Comparison of ENCODE assay signal across 9 mouse cellular contexts in the genomic region with DNA sequence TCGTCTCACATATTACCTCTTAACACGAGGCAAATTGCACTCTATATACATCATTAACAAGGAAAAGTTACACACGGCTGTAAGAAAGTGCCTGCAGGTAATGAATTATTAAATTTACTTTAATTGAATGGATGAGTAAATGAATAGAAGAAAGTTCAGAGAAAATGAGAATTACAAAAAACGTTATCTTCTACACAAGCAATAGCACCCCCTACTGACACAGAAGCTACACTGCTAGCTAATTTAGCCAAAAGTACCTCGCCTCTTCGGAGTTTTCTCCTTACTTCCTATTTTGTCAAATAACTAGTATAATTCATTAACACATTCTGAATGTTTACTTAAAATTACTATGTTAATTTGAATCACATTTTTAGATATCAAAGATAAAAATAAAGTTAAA. TPM values are rescaled to one million over a fixed set of nuclear protein-coding genes. Genes with fewer than 3 reads are reported as not detected.
DNase-seq lines count a peak whose midpoint lies in the region; ATAC-seq and TF ChIP-seq lines count a peak whose summit lies in the region.
"Had no signal": no experiment of that assay in that cellular context is flagged by ENCODE, and none has a peak within 500 bp of the region (broad histone marks: within the 10 kb centered on the region; RNA-seq: fewer than 3 reads in every experiment).

No protein-coding gene starts in this region.

- H3K27ac ChIP-seq in ES-E14 (ENCODE audit: insufficient read depth, low read depth, low read length, poor library complexity, severe bottlenecking): no peak overlapping the region
- no peak overlapping the region for H3K27ac ChIP-seq in hindbrain, postnatal 0 days
- H3K27ac ChIP-seq: liver, embryonic 15.5 days had no signal

- ATAC-seq in hindbrain, postnatal 0 days: no peak
- no peak for ATAC-seq in megakaryocyte, adult 5-6 weeks (ENCODE audit: poor library complexity, severe bottlenecking)

- no peaks in the 10 kb centered on the region for H3K4me1 ChIP-seq in ES-E14 (ENCODE audit: control insufficient read depth in 2 of 2, insufficient read depth in 2 of 2, low read length in 2 of 2, poor library complexity in 1 of 2)
- no peaks in the 10 kb centered on the region for H3K4me1 ChIP-seq in hindbrain, postnatal 0 days (ENCODE audit: insufficient read depth, low read length)

- H3K9ac ChIP-seq in ES-E14 (ENCODE audit: insufficient read depth, low read depth, low read length, poor library complexity, severe bottlenecking): no peak overlapping the region
- no peak overlapping the region for H3K9ac ChIP-seq in hindbrain, postnatal 0 days (replicated peaks; ENCODE audit: low read length)
- H3K9ac ChIP-seq: liver, embryonic 15.5 days had no signal

- TF ChIP-seq CTCF in hindbrain, postnatal 0 days (IDR thresholded peaks at IDR 0.05; ENCODE audit: low read depth): peak; percentile 76

- intact Hi-C loops in left cerebral cortex, postnatal 14 days (cut with DNase I): loop anchor here (5.0 to 10.0 kb wide), 2 partner anchors 157 to 240 kb away; no protein-coding TSS in a partner anchor
- intact Hi-C loops in left cerebral cortex, postnatal 10 days (cut with DNase I): loop anchor here (5.0 to 10.0 kb wide), 2 partner anchors 237 to 340 kb away; no protein-coding TSS in a partner anchor

- no peak overlapping the region for H3K4me3 ChIP-seq in ES-E14 (ENCODE audit: insufficient read depth in 1 of 2, low read depth in 1 of 2, low read length in 2 of 2, poor library complexity in 1 of 2, severe bottlenecking in 1 of 2)
- no peak overlapping the region for H3K4me3 ChIP-seq in hindbrain, postnatal 0 days (ENCODE audit: low read length)
- H3K4me3 ChIP-seq: liver, embryonic 15.5 days had no signal

- WGBS in hindbrain, postnatal 0 days: 43% methylated on average over 6 of the region's 6 CpGs

- in situ Hi-C loops in ES-E14 (cut with MboI; ENCODE audit: low sequenced_read_pairs in 2 of 2, unreplicated experiment in 2 of 2): no loop called here

- H3K27me3 ChIP-seq in hindbrain, postnatal 0 days (ENCODE audit: insufficient read depth, low read length): no peaks in the 10 kb centered on the region
- H3K27me3 ChIP-seq: liver, embryonic 15.5 days had no signal

- peak; percentile 31 for DNase-seq in cerebellum, adult 9-10 months
- DNase-seq in cerebellum, adult 11 months: no peak
- DNase-seq in left cerebral cortex, postnatal 14 days (ENCODE audit: low spot score in 2 of 2): peak; percentile 49 to 57
- no peak for DNase-seq in left cerebral cortex, postnatal 10 days (ENCODE audit: extremely low spot score in 1 of 2, low spot score in 2 of 2)
- no peak for DNase-seq in ES-E14 (ENCODE audit: low read depth, low spot score)
- peak; percentile 83 for DNase-seq in hindbrain, postnatal 0 days (ENCODE audit: low spot score)
- DNase-seq in neural tube, embryonic 10.5 days (ENCODE audit: extremely low spot score, low spot score): no peak

- no peak overlapping the region for H3K4me2 ChIP-seq in hindbrain, postnatal 0 days (ENCODE audit: low read depth, low read length)
- H3K4me2 ChIP-seq: liver, embryonic 15.5 days had no signal

- no peaks in the 10 kb centered on the region for H3K9me3 ChIP-seq in ES-E14 (ENCODE audit: control insufficient read depth, insufficient read depth, low read depth, low read length)
- H3K9me3 ChIP-seq in hindbrain, postnatal 0 days (ENCODE audit: low read length): no peaks in the 10 kb centered on the region
- H3K9me3 ChIP-seq: liver, embryonic 15.5 days had no signal

- H3K36me3 ChIP-seq in ES-E14 (ENCODE audit: control insufficient read depth, insufficient read depth, low read length, poor library complexity, severe bottlenecking): peaks cover 2% of the 10 kb centered on the region; the same call in 1 of the 2 replicates
- 0 out of 2 replicates have a peak, but pooled peaks cover 4% of the 10 kb centered on the region for H3K36me3 ChIP-seq in hindbrain, postnatal 0 days (ENCODE audit: insufficient read depth, low read length)

TF ChIP-seq in ES-E14, 5 proteins besides CTCF, POLR2A, EP300 and RAD21:
- TF ChIP-seq MAFK (IDR thresholded peaks at IDR 0.05; ENCODE audit: insufficient read depth, low read depth, low read length): no peak
- no peak for TF ChIP-seq HCFC1 (IDR thresholded peaks at IDR 0.05; ENCODE audit: borderline replicate concordance, insufficient read depth, low read length)
- no peak for TF ChIP-seq CHD2 (IDR thresholded peaks at IDR 0.05; ENCODE audit: low read depth, low read length)
- TF ChIP-seq ZNF384 (IDR thresholded peaks at IDR 0.05; ENCODE audit: low read depth, low read length): 0 out of 2 replicates have a peak, but pooled peaks have one; percentile 38
- no peak for TF ChIP-seq ZC3H11A (IDR thresholded peaks at IDR 0.05; ENCODE audit: borderline replicate concordance, low read depth, low read length)
TF ChIP-seq in ES-E14: peak in this region for 1.

RNA-seq across cellular contexts. Expression of gene Ift80, which starts 49.9 kb away (rescaled TPM):
- total RNA-seq in left cerebral cortex, postnatal 14 days (2021): 10 to 100 TPM; 17.6 to 17.7 TPM
- total RNA-seq in left cerebral cortex, postnatal 10 days (2021): 10 to 100 TPM; 11.8 to 12.4 TPM
- 9.9 and 16.5 TPM in 2 replicates for total RNA-seq in ES-E14 (2012; rRNA removed)
- 6.9 and 7.7 TPM in 2 replicates for total RNA-seq in hindbrain, postnatal 0 days (2014; rRNA removed)
- 5.3 and 6.5 TPM in 2 replicates for polyA plus RNA-seq in hindbrain, postnatal 0 days (2015; fragmentation: Nextera tagmentation; extraction: Ambion mirVana)
- 8.0 and 10.8 TPM in 2 replicates for total RNA-seq in megakaryocyte, adult 5-6 weeks (2015)
- total RNA-seq in megakaryocyte, adult 5-6 weeks (2017): 13.7 and 15.2 TPM in 2 replicates

RNA-seq across cellular contexts. Expression of gene Smc4, which starts 50.1 kb away (rescaled TPM):
- 1 to 10 TPM; 6.4 to 8.2 TPM for total RNA-seq in left cerebral cortex, postnatal 14 days (2021)
- 10 to 100 TPM in 1 of 2 experiments, 1 to 10 TPM in 1; 9.2 to 11.9 TPM for total RNA-seq in left cerebral cortex, postnatal 10 days (2021)
- 63.7 and 91.4 TPM in 2 replicates for total RNA-seq in ES-E14 (2012; rRNA removed)
- 7.2 and 12.5 TPM in 2 replicates for total RNA-seq in hindbrain, postnatal 0 days (2014; rRNA removed)
- 34.6 and 45.7 TPM in 2 replicates for polyA plus RNA-seq in hindbrain, postnatal 0 days (2015; fragmentation: Nextera tagmentation; extraction: Ambion mirVana)
- total RNA-seq in megakaryocyte, adult 5-6 weeks (2015): 263 and 290 TPM in 2 replicates
- total RNA-seq in megakaryocyte, adult 5-6 weeks (2017): 541 and 545 TPM in 2 replicates

Comparison
In these comparisons a context has a peak if more than half of its experiments do, and no peak if none do; other contexts are left out.
1. DNase-seq: peak in cerebellum, adult 9-10 months (single experiment), left cerebral cortex, postnatal 14 days (2 of 2) and hindbrain, postnatal 0 days (single experiment); none in cerebellum, adult 11 months (single experiment), left cerebral cortex, postnatal 10 days (0 of 2), ES-E14 (single experiment) and neural tube, embryonic 10.5 days (single experiment).